Mouse (Mus musculus) midbrain, embryonic 13.5 days (tissue): ENCODE results near the gene Slco1a5. TPM values are rescaled to one million over a fixed set of nuclear protein-coding genes. Genes with fewer than 3 reads are reported as not detected.
A peak's percentile ranks its signal among the peaks of the same experiment; 100 is the strongest.

Experiments used
- ATAC-seq: fragments of 200-750 bp; cut with Nextera tagmentation; 2 replicates; pipeline ENCODE4 v1.8.0; 2017; ENCODE audit warnings: mild to moderate bottlenecking, moderate TSS enrichment, moderate library complexity
- H3K27ac ChIP-seq: fragments of 300-500 bp; sonication (generic); 2 replicates; pipeline ENCODE4 v1.5.1; 2015; ENCODE audit warnings: inconsistent platforms, mild to moderate bottlenecking, moderate library complexity
- H3K27me3 ChIP-seq: fragments of 300-500 bp; sonication (generic); 2 replicates; pipeline ENCODE4 v1.6.1; 2015; ENCODE audit warnings: mild to moderate bottlenecking, inconsistent platforms
- H3K36me3 ChIP-seq: fragments of 300-500 bp; sonication (generic); 2 replicates; pipeline ENCODE4 v1.6.1; 2015; ENCODE audit warnings: mild to moderate bottlenecking, inconsistent platforms
- H3K4me1 ChIP-seq: fragments of 300-500 bp; sonication (generic); replicated peaks from 2 replicates; pipeline ENCODE4 v1.6.1; 2015; ENCODE audit warnings: inconsistent platforms
- H3K4me2 ChIP-seq: fragments of 300-500 bp; sonication (generic); replicated peaks from 2 replicates; pipeline ENCODE4 v1.6.1; 2015; ENCODE audit warnings: moderate library complexity, mild to moderate bottlenecking, inconsistent platforms
- H3K4me3 ChIP-seq: fragments of 300-500 bp; sonication (generic); replicated peaks from 2 replicates; pipeline ENCODE4 v1.5.1; 2015; ENCODE audit warnings: mild to moderate bottlenecking, inconsistent platforms
- H3K9ac ChIP-seq: fragments of 300-500 bp; sonication (generic); replicated peaks from 2 replicates; pipeline ENCODE4 v1.6.1; 2015; ENCODE audit warnings: mild to moderate bottlenecking, inconsistent platforms
- H3K9me3 ChIP-seq: fragments of 300-500 bp; sonication (generic); 2 replicates; pipeline ENCODE4 v1.6.1; 2016; ENCODE audit warnings: mild to moderate bottlenecking, inconsistent platforms
- WGBS: fragments of 180-500 bp; shearing (Covaris S2); methylation state at CpG from one replicate; pipeline ENCODE4 v1.1.7; 2015; 5-methylcytosine and 5-hydroxymethylcytosine counted together
- polyA plus RNA-seq: library from polyadenylated mRNA; unstranded; fragments of >200 nt; fragmentation: Nextera tagmentation; extraction: Ambion mirVana; gene quantifications from 2 replicates; pipeline ENCODE4 v1.2.1, GENCODE M21; 2015

The Slco1a5 gene
- polyA plus RNA-seq, 1 experiment from 2014 or later = 0.57 TPM

DNA sequence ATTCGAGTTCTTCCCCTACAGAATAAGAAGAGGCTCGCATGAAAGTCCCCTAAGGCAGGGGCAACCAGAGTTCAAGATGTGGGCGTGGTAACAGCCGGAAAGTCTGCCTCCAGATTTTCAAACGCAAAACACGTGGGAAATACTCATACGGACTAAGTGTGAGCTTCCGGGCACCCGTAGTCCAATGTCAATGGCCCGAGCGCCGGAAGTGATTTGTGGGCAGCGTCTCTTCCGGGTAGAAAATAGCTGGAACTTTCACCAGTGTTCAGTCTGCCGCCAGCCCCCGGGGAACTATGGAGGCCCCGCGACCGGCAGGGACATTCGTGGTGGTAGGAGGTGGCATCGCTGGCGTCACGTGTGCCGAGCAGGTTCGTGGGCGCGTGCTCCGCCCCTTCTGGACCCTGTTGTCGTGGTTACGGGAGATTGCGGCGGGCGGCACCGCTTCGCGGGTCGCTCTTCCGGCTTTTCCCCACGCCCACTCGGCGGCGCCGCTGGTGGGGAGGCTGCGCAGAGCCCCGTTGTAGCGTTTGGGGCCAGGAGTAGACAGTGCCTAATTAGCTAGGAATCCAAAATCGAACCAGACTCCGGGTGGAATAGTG, 22.8 kb upstream of the Slco1a5 start, which contains the start of gene Pyroxd1:
TSS of gene Pyroxd1 (plus strand) at position 215 of the 599 bp plus-strand sequence.
- H3K36me3 ChIP-seq = peaks cover 26% of the 10 kb centered on the region
- H3K9ac ChIP-seq = peak within 1 kb of the TSS; percentile 69
- WGBS = under 1% methylated on average over 48 of the region's 48 CpGs
- peak within 1 kb of the TSS; percentile 66 for H3K4me3 ChIP-seq
- no peaks in the 10 kb centered on the region for H3K27me3 ChIP-seq
- peak; percentile 95 for ATAC-seq
- H3K4me1 ChIP-seq = peaks cover 13% of the 10 kb centered on the region
- H3K4me2 ChIP-seq = peak within 1 kb of the TSS; percentile 60
- H3K9me3 ChIP-seq = no peaks in the 10 kb centered on the region
- peak within 1 kb of the TSS; percentile 78 for H3K27ac ChIP-seq

DNA sequence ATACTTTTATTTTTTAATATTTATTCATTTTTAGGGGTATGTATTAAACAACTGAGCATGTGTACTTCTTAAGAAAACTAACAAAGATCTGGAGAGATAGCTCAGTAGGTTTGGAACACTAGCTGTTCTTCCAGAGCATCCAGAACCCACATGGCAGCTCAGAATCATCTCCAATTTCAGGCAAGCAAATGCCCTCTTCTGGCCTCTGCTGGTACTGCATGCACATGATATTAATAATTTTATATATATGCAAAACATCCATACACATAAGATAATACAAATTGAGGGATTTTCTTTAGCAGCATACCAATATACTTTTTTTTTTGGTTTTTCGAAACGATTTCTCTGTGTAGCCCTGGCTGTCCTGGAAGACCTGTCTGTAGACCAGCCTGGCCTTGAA, 20.8 kb upstream of the Slco1a5 start:
- 76% methylated on average over 2 of the region's 2 CpGs for WGBS
- no peak for ATAC-seq

DNA sequence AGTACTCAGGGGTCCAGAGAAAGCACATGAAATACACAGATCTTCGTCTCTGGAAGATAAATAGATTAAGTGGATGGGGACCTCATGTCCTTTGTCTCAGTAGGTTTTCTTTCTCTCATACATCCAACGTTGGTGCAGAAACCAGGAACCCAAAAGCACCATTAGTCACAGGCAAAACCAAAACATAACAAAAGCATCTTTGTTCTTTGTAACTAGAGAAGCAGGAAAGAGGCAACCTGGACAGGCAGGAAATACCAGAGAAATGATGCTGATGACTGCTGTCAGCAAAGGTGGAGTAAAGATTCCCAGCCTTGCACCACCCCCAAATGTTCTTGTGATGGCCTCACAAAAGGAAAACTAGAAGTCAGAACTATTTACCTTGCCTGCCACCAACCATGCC, 16.8 kb upstream of the Slco1a5 start:
- Histone ChIP-seq H3K4me3 (no peak overlapping the region), H3K4me2 (no peak overlapping the region), H3K27me3 (no peaks in the 10 kb centered on the region), H3K4me1 (no peaks in the 10 kb centered on the region), H3K27ac (no peak overlapping the region), H3K9ac (no peak overlapping the region), H3K9me3 (no peaks in the 10 kb centered on the region), H3K36me3 (no peaks in the 10 kb centered on the region)
- ATAC-seq = no peak
- WGBS = 61% methylated on average over 2 of the region's 2 CpGs

More for the DNA sequence above, 20.8 kb upstream of the Slco1a5 start:
- Histone ChIP-seq H3K36me3 (peaks cover 8% of the 10 kb centered on the region), H3K9me3 (no peaks in the 10 kb centered on the region), H3K27me3 (no peaks in the 10 kb centered on the region), H3K4me3 (no peak overlapping the region), H3K27ac (no peak overlapping the region), H3K9ac (no peak overlapping the region), H3K4me1 (peaks cover 13% of the 10 kb centered on the region), H3K4me2 (no peak overlapping the region)

DNA sequence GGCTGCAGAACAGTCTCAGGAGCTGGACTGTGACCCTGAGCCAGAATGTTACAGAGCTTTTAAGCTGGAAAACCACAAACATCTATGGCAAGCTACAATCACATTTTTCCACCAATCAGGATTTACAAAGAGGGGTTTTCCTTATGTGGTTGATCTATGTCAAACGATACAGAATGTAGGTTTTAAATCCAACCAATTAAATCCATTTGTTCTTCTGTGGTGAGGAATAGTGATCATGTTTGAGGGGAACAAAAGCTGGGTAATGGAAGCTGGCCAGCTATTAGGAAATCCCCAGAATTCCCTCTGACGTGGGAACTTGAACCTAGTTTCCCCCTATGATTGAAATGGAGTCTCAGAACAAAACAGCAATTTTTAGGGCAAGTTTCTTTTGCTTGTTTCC, 16.2 kb upstream of the Slco1a5 start:
- WGBS = 74% methylated on average over 2 of the region's 2 CpGs
- Histone ChIP-seq H3K4me3 (no peak overlapping the region), H3K27ac (no peak overlapping the region), H3K9me3 (no peaks in the 10 kb centered on the region), H3K4me1 (no peaks in the 10 kb centered on the region), H3K36me3 (no peaks in the 10 kb centered on the region), H3K9ac (no peak overlapping the region), H3K27me3 (no peaks in the 10 kb centered on the region), H3K4me2 (no peak overlapping the region)
- no peak for ATAC-seq

DNA sequence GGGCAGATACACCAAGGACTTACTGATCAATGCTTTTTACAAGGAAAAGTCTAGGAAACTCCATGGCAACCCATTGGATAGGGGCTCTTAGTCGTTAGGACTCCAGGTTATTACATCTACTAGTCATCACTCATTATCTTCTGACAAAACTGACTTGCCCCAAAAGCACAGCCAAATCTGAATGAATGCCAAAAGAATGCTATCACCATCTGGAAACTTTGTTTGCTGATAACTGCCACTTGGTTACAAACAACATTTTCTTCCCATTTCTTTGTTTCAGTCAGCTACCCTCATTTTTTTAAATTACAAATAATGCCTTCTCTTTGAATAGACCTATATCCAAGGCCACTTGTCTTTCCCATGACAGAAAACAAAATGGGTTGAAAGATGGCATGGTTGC, 6.4 kb upstream of the Slco1a5 start:
- WGBS = 62% methylated on average over 1 of the region's 1 CpGs
- no peak for ATAC-seq

DNA sequence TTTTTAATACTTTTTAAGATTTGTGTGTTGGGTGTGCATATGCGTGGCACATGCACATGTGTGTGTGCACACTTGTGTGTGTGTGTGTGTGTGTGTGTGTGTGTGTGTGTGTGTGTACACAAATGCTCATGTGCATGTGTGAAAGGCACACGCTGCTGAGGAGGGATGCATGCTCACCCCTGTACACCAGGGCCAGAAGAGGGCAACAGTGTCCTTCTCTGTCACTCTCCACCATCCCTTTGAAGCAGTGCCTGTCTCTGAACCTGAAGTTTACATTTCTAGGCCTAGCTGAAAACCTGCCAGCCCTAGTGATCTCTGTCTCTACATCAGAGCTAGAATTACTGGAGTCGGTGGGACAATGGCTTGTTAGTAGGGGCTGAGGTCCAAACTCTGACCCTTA, 3.8 kb upstream of the Slco1a5 start:
- peaks cover 7% of the 10 kb centered on the region for H3K4me1 ChIP-seq
- H3K36me3 ChIP-seq = no peaks in the 10 kb centered on the region
- no peak overlapping the region for H3K9ac ChIP-seq
- H3K27ac ChIP-seq = no peak overlapping the region
- no peaks in the 10 kb centered on the region for H3K9me3 ChIP-seq
- WGBS = 78% methylated on average over 3 of the region's 3 CpGs
- no peak for ATAC-seq
- no peak overlapping the region for H3K4me2 ChIP-seq
- no peak overlapping the region for H3K4me3 ChIP-seq
- H3K27me3 ChIP-seq = no peaks in the 10 kb centered on the region

More for the DNA sequence above, 6.4 kb upstream of the Slco1a5 start:
- no peak overlapping the region for H3K4me2 ChIP-seq
- no peaks in the 10 kb centered on the region for H3K27me3 ChIP-seq
- H3K9me3 ChIP-seq = no peaks in the 10 kb centered on the region
- no peaks in the 10 kb centered on the region for H3K36me3 ChIP-seq
- no peak overlapping the region for H3K9ac ChIP-seq
- H3K27ac ChIP-seq = no peak overlapping the region
- H3K4me1 ChIP-seq = no peaks in the 10 kb centered on the region
- no peak overlapping the region for H3K4me3 ChIP-seq

DNA sequence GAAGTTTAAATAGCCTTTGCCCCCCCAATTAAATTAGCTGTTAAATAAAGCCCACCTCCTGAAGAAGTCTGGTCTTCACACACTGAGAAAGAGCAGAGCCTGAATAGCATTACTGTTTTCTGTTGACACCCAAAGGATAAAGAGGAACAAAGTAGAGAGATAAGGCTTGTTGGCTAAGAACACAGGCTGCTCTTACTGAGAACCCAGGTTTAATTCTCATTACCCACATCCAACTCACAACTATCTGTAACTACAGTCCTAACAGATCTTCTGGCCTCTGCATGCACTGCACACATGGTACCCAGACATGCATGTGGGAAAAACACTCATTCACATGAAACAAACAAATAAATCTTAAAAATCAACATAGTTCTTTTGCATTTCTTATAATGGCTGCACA, 5.7 kb downstream of the Slco1a5 start:
- no peak overlapping the region for H3K4me2 ChIP-seq
- H3K9ac ChIP-seq = no peak overlapping the region
- H3K27me3 ChIP-seq = no peaks in the 10 kb centered on the region
- no peak overlapping the region for H3K27ac ChIP-seq
- ATAC-seq = no peak
- no peaks in the 10 kb centered on the region for H3K36me3 ChIP-seq
- H3K4me3 ChIP-seq = no peak overlapping the region
- no peaks in the 10 kb centered on the region for H3K4me1 ChIP-seq
- no peaks in the 10 kb centered on the region for H3K9me3 ChIP-seq

DNA sequence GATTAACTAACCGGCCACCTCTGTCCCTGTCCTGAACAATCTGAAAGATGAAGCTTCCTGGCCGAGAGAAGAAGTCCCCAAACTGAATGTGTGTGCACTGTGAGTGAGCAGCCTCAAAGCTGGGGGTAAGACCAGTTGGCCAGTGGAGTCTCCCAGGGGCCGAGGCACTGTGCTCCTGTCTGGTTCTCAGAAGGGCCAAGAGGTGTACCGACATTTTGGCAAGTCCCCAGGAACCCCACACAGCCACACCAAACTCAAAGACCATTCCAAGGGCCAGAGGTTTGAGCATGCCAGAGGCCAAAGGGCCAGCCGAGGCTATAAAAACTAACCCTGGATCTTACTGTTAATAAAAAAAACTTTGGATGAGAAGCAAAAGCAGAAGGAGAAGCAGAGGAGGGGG, 8.5 kb downstream of the Slco1a5 start:
- no peaks in the 10 kb centered on the region for H3K36me3 ChIP-seq
- H3K27ac ChIP-seq = no peak overlapping the region
- no peaks in the 10 kb centered on the region for H3K27me3 ChIP-seq
- H3K9me3 ChIP-seq = peaks cover 4% of the 10 kb centered on the region
- no peak for ATAC-seq
- 81% methylated on average over 5 of the region's 5 CpGs for WGBS
- no peak overlapping the region for H3K9ac ChIP-seq
- no peaks in the 10 kb centered on the region for H3K4me1 ChIP-seq
- no peak overlapping the region for H3K4me2 ChIP-seq
- H3K4me3 ChIP-seq = no peak overlapping the region

DNA sequence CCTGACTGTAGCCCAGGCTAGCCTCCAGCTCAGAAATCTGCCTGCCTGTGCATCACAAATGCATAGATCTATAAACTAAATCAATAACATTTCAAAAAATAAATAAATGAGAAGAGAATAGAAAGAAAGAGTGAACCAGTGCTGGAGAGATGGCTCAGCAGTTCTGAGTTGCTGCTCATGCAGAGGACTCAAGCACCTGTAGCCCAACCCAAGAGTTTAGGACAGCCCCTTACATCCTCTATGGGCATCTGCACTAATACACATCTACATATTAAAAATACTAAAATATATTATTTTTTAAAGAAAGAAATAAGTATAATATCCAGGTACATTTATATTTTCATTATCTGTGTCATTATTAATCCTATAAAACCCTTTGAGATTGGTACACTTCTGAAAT, 17.7 kb downstream of the Slco1a5 start:
- H3K27ac ChIP-seq = no peak overlapping the region
- peaks cover 4% of the 10 kb centered on the region for H3K9me3 ChIP-seq
- H3K36me3 ChIP-seq = no peaks in the 10 kb centered on the region
- H3K4me3 ChIP-seq = no peak overlapping the region
- no peaks in the 10 kb centered on the region for H3K4me1 ChIP-seq
- no peak overlapping the region for H3K9ac ChIP-seq
- H3K27me3 ChIP-seq = no peaks in the 10 kb centered on the region
- no peak overlapping the region for H3K4me2 ChIP-seq
- ATAC-seq = no peak

DNA sequence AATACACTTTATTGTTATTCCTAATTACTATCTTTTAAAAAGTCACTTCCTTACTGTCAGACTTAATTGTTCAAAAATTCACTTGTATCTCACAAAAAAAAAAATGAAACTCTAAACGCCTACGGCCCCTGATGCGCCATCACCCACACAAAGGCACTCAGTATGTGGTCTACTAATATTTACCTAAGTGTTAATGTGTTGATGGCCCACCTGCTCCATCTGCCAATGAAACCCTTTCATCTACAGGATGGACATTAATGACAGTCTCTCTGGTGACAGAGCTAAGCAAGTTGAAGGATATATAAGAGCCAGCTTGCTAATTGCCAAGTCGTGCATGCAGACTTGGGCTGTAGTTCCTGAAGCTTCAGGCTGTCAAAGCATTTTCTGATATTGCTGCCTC, 24.7 kb downstream of the Slco1a5 start, which contains the start of gene Iapp:
TSS of gene Iapp (plus strand) at position 326 of the 400 bp plus-strand sequence.
- Histone ChIP-seq H3K36me3 (no peaks in the 10 kb centered on the region), H3K4me2 (no peak within 1 kb of the TSS), H3K27ac (no peak within 1 kb of the TSS), H3K4me1 (no peaks in the 10 kb centered on the region), H3K9me3 (no peaks in the 10 kb centered on the region), H3K27me3 (no peaks in the 10 kb centered on the region), H3K4me3 (no peak within 1 kb of the TSS), H3K9ac (no peak within 1 kb of the TSS)
- ATAC-seq = no peak
- WGBS = 66% methylated on average over 4 of the region's 4 CpGs

DNA sequence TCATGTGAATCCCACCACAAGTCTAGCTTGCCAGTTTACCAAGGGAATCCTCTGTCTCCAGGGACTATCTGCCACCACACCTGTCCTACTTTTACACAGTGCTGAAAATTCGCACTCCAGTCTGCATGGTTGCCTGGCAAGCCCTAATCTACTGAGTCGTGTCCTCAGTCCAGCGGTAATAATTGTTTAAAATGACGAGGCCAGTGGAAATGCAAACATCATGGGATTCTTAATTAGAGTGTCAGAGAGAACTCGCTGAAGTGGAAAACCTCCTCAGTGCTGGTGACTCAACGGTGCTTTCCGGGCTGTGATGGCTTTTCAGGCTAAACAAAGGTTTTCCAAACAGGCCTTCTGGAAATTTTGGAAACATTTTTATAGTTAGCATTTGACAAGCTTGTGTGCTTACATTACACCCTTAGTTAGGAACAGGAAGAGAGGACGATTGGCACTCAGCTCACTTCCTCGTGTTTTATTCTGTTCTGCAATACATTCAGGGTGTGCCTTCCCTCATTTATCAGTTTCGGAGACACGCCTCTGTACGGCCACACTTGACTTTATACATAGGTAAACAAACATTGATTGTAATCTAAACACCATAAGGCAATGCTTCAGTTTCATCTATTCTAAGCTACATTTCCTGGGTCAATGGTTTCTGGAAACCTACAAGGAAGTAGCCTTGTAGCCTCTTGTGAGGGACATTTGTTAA, 33.2 kb downstream of the Slco1a5 start:
- 75% methylated on average over 12 of the region's 12 CpGs for WGBS
- Histone ChIP-seq H3K4me1 (no peaks in the 10 kb centered on the region), H3K4me2 (no peak overlapping the region), H3K36me3 (no peaks in the 10 kb centered on the region), H3K9ac (no peak overlapping the region), H3K27ac (no peak overlapping the region), H3K27me3 (no peaks in the 10 kb centered on the region), H3K4me3 (no peak overlapping the region), H3K9me3 (no peaks in the 10 kb centered on the region)
- ATAC-seq = no peak

DNA sequence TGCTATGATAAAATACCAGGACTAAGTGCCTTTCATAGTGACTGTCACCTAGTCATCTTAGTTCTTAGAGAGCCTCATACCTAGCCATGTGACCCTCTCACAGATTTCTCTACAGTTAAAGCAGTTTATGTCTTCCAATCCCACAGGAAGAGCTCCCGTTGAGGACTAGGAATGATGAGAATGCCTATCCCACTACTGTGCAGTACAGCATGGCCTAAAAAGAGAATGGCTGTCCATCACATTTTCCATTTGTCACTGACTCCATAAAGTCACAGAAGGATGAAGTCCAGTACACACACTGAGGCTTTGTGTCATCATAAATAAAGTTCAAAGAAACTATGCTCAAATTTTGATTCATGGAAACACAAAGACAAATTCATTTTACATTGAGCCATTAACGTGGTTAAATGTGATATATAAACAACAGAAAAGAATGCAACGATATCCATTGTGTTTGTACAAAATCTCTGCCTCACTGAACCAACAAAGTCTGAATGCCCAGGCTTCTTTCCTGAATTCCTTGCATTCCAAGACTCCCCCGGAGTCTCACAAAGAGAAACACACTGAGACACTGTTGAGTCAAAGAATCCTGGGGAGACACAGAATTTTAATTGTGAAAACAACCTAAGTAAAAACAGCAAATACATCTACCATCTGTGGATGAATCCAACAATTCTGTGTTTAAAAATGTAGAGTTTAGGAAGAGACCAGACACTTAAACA, 46.9 kb downstream of the Slco1a5 start:
- H3K9me3 ChIP-seq = no peaks in the 10 kb centered on the region
- H3K4me2 ChIP-seq = no peak overlapping the region
- no peak overlapping the region for H3K27ac ChIP-seq
- H3K27me3 ChIP-seq = no peaks in the 10 kb centered on the region
- no peak overlapping the region for H3K4me3 ChIP-seq
- no peaks in the 10 kb centered on the region for H3K36me3 ChIP-seq
- ATAC-seq = no peak
- 6% methylated on average over 4 of the region's 4 CpGs for WGBS
- H3K9ac ChIP-seq = no peak overlapping the region
- no peaks in the 10 kb centered on the region for H3K4me1 ChIP-seq
